Mouse (Mus musculus) layer of hippocampus, postnatal 25 days (tissue): ENCODE data around the gene Pbld1. TPM values are rescaled to one million over a fixed set of nuclear protein-coding genes. Genes with fewer than 3 reads are reported as not detected.
"Not testable (repeated sequence)": the region's sequence is repeated elsewhere in the genome, so short reads cannot be mapped to it uniquely, and the experiment has no call there.

Experiments used
- DNase-seq, 2 experiments: peaks; one replicate each; pipeline ENCODE4 v3.0.0; 2022; ENCODE audit warnings: mixed read lengths in 2 of 2, low spot score in 1 of 2; ENCODE audit errors: extremely low spot score in 1 of 2
- total RNA-seq, 2 experiments: library from RNA; stranded (reverse); gene quantifications; 2 replicates each; pipeline ENCODE4 v1.2.3; 2021

Pbld1 gene
- total RNA-seq, 2 experiments from 2014 or later: 0.30 to 0.31 TPM

- DNase-seq: no peak
Measured at GRCm38 (mm10) chr10:63038571-63039320, 21.2 kb upstream of the Pbld1 start.

GRCm38 (mm10) chr10:63039867-63040628 is 19.9 kb upstream of the Pbld1 start:
- DNase-seq: no peak

DNA sequence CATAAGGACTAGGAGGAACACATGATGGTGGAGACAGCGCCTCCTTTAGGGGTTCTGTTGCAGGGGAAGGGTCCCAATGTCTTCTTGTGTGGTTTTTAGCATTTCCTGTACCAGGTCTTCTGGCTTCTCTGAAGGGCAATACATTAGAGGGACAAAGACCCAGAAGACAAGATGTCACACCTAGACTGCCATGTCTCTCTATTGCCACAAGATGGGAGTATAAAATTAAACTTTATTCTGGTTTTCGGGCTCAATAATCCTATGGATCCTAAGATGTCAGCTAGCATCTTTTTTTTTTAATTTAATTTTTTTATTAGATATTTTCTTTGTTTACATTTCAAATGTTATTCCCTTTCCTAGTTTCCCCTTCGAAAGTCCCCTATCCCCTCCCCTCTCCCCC is 16.8 kb upstream of the Pbld1 start:
- no peak for DNase-seq

DNA sequence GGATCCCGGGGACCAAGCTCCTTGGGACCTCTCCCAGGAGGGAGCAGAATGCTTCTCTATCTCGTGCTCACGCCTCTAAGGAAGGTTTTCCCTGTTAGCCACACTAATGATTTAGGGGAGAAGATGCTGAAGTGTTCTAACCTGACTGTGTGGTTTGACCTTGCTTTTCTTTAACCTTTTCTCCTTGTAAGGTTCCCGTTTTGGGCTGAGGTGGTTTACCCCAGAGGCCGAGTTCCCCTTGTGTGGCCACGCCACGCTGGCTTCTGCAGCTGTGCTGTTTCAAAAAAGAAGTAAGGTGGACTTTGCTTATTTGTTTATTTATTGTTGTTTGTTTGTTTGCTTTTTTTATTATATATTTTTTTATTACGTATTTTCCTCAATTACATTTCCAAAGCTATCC is 12.2 kb upstream of the Pbld1 start:
- DNase-seq: no peak

- no peak for DNase-seq
Measured at GRCm38 (mm10) chr10:63049106-63049505, 10.9 kb upstream of the Pbld1 start.

GRCm38 (mm10) chr10:63051267-63051666 is 8.7 kb upstream of the Pbld1 start:
- no peak for DNase-seq

- DNase-seq: no peak
Measured at GRCm38 (mm10) chr10:63052011-63052410, 8.0 kb upstream of the Pbld1 start.

GRCm38 (mm10) chr10:63053007-63053406 is 7.0 kb upstream of the Pbld1 start:
- no peak for DNase-seq

GRCm38 (mm10) chr10:63054071-63054470 is 5.9 kb upstream of the Pbld1 start:
- not testable (repeated sequence) for DNase-seq

GRCm38 (mm10) chr10:63054586-63054985 is 5.4 kb upstream of the Pbld1 start:
- DNase-seq: no peak

GRCm38 (mm10) chr10:63056966-63057750 is 2.8 kb upstream of the Pbld1 start:
- DNase-seq: no peak

DNA sequence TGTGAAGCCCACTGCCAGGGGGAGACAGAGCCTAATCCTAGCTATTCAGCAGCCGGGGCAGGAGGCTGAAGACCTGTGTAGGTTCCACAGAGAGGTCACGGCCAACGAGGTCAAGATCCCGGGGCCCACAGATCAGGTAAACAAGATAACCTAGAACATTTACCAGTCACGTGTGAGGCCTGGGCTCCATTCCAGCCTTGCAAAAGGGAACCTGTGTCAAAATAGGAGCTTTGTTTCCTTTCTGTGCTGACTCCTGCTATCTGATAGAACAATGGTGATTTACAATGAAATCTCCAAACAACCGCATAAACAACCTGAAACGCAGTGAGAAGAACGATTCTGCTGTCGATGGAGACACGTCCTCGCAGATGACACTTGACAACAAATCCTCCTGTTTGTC is 444 bp downstream of the Pbld1 start:
- no peak for DNase-seq

- no peak for DNase-seq
Measured at GRCm38 (mm10) chr10:63061266-63061665, 1.3 kb downstream of the Pbld1 start.

GRCm38 (mm10) chr10:63062696-63063095 is 2.7 kb downstream of the Pbld1 start:
- no peak for DNase-seq

GRCm38 (mm10) chr10:63063365-63063764 is 3.4 kb downstream of the Pbld1 start:
- no peak for DNase-seq

DNA sequence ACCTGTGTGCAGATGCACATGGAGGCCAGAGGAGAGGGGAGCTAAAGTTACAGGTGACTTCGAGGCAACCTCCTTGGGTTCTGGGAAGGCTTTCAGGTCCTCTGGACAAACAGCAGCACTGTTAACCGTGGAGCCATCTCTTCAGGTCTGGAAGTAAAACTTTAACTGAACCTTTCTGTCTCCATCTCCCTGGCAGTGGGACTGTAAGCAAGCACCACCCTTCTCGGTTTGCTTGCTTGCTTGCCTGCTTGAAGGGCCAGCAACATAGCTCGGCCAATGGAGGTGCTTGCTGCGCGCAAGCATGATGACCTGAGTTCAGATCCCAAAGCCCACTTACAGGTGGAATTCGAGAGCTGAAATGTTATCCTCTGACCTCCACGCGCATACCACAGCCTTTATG is 4.6 kb downstream of the Pbld1 start:
- DNase-seq: no peak

DNA sequence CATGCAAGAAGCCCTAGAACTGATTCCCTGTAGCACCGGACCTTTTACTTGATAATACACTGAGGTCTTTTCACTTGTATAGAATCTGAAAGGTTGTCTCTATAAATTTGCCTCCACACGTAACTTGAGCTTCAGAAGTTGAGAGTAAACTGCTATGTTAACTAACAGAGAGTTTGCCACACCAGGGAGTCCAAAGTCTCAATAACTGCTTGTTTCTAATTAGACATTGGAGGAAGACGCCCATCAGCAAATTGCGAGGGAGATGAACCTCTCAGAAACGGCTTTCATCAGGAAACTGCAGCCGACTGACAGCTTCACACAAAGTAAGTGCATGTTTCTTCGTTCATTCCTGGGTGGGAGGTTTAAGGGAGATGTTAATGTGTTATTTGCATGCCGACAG is 5.6 kb downstream of the Pbld1 start:
- no peak for DNase-seq

GRCm38 (mm10) chr10:63065988-63066387 is 6.0 kb downstream of the Pbld1 start:
- peak; percentile 58 to 86 for DNase-seq

DNA sequence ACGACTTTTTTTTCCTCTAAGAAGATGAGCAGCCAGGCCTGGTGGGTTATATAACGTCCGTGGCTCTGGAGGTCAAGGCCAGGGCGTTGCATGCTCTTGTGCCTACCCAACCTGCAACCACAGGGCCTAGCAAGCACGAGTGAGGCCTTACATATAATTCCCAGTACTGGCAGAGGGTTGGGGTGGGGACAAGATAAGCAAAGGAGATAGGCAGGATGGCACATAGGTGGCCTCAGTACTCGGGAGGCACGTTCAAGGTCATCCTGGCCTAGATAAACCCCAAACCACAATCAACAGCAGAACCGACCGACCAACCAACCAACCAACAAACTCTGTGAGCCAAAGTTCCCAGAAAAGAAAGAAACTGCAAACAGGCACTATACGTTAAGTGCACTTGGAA is 26.3 kb downstream of the Pbld1 start:
- DNase-seq: no peak

DNA sequence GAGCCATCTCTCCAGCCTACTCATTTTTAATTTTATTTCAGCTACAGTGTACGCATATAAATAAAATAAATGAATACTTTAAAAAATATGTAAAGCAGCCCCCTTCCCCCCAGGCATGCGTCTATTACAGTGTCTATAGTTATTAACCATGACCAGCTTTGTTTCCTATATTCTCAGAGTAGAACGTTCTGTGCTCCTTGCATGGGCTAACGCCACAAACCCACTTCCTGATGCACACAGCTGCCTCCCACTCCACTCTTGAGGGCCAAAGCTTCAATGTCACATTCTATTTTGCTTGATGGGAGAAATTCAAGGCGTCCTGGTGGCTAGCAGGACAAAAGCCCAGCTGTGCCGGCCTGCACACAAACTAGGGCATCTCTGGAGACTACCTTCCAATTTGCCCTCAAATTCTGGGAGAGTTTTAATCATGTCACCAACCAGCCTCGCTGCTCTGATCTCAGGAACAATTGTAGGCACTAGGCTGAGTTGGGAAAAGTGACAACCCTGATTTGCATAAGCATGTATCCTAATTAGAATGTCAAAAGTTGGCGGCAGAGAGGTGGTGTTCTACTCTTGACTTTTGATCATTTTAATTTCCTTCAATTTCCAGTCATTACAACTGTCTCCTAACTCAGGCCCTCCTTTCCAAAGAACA is 29.3 kb downstream of the Pbld1 start:
- DNase-seq: no peak
